Mouse (Mus musculus) limb, embryonic 14.5 days (tissue): ENCODE results near the gene Kcnip1. TPM values are rescaled to one million over a fixed set of nuclear protein-coding genes. Genes with fewer than 3 reads are reported as not detected.

Experiments used
- ATAC-seq: fragments of 200-750 bp; cut with Nextera tagmentation; 2 replicates; pipeline ENCODE4 v1.8.0; 2017; ENCODE audit warnings: low read depth, moderate number of reproducible peaks, moderate TSS enrichment; ENCODE audit not compliant: low FRiP score
- DNase-seq: peaks from one replicate; pipeline ENCODE4 v3.0.0-alpha.2; 2015; ENCODE audit warnings: low spot score
- H3K27ac ChIP-seq: fragments of 300-500 bp; sonication (generic); replicated peaks from 2 replicates; pipeline ENCODE4 v1.5.1; 2014; ENCODE audit warnings: low read depth, mild to moderate bottlenecking, low read length, moderate library complexity, mixed read lengths
- H3K27me3 ChIP-seq: fragments of 300-500 bp; sonication (generic); 2 replicates; pipeline ENCODE4 v1.6.1; 2014; ENCODE audit warnings: low read length, mixed read lengths; ENCODE audit not compliant: control insufficient read depth, insufficient read depth
- H3K36me3 ChIP-seq: fragments of 300-500 bp; sonication (generic); 2 replicates; pipeline ENCODE4 v1.6.1; 2014; ENCODE audit warnings: mild to moderate bottlenecking, low read length, moderate library complexity, mixed read lengths; ENCODE audit not compliant: control insufficient read depth, insufficient read depth
- H3K4me1 ChIP-seq: fragments of 300-500 bp; sonication (generic); 2 replicates; pipeline ENCODE4 v1.6.1; 2014; ENCODE audit warnings: antibody characterized with exemption, low read length, mixed read lengths; ENCODE audit not compliant: control insufficient read depth, insufficient read depth
- H3K4me2 ChIP-seq: fragments of 300-500 bp; sonication (generic); replicated peaks from 2 replicates; pipeline ENCODE4 v1.6.1; 2014; ENCODE audit warnings: low read depth, mild to moderate bottlenecking, low read length, moderate library complexity; ENCODE audit not compliant: severe bottlenecking
- H3K4me3 ChIP-seq: fragments of 300-500 bp; sonication (generic); replicated peaks from 2 replicates; pipeline ENCODE4 v1.5.1; 2014; ENCODE audit warnings: low read length
- H3K9ac ChIP-seq: fragments of 300-500 bp; sonication (generic); 2 replicates; pipeline ENCODE4 v1.6.1; 2014; ENCODE audit warnings: mild to moderate bottlenecking, low read depth, low read length, moderate library complexity; ENCODE audit not compliant: severe bottlenecking
- H3K9me3 ChIP-seq: fragments of 300-500 bp; sonication (generic); 2 replicates; pipeline ENCODE4 v1.6.1; 2016; ENCODE audit warnings: low read length; ENCODE audit not compliant: control insufficient read depth
- POLR2A ChIP-seq: fragments of 200-500 bp; IDR thresholded peaks from 2 replicates; pipeline ENCODE4 v1.8.0; 2012; ENCODE audit warnings: inconsistent platforms, mild to moderate bottlenecking, moderate library complexity, borderline replicate concordance; ENCODE audit not compliant: insufficient read depth, insufficient read length; ENCODE audit errors: extremely low read depth
- WGBS: fragments of 180-500 bp; shearing (Covaris S2); extraction: QIAGEN DNeasy Blood & Tissue Kit; methylation state at CpG from one replicate; pipeline ENCODE4 v1.1.7; 2014; 5-methylcytosine and 5-hydroxymethylcytosine counted together
- polyA plus RNA-seq, 2 experiments: library from polyadenylated mRNA; depleted of rRNA in 1 of 2; stranded (reverse) in 1 of 2; unstranded in 1 of 2; fragments of >200 nt; fragmentation: Nextera tagmentation in 1 of 2; extraction: Ambion mirVana in 1 of 2; gene quantifications; 2 replicates each; pipeline versions ENCODE4 v1.2.1 to v1.2.3; 2012 to 2014

Gene Kcnip1
- polyA plus RNA-seq, 2 experiments, result 3.4 to 5.0 TPM

GRCm38 (mm10) chr11:33799933-33800332 lies 193.0 kb downstream of the Kcnip1 start:
- ATAC-seq (no peak), DNase-seq (no peak)
- 29% methylated on average over 1 of the region's 1 CpGs for WGBS
- Histone ChIP-seq H3K4me1 (no peaks in the 10 kb centered on the region), H3K27me3 (no peaks in the 10 kb centered on the region), H3K4me3 (no peak overlapping the region), H3K9ac (no peak overlapping the region), H3K27ac (no peak overlapping the region), H3K9me3 (no peaks in the 10 kb centered on the region), H3K4me2 (no peak overlapping the region), H3K36me3 (no peaks in the 10 kb centered on the region)
- no peak for TF ChIP-seq POLR2A

- H3K4me1 ChIP-seq, result no peaks in the 10 kb centered on the region
- H3K4me3 ChIP-seq, result no peak overlapping the region
- no peak for TF ChIP-seq POLR2A
- no peaks in the 10 kb centered on the region for H3K27me3 ChIP-seq
- no peaks in the 10 kb centered on the region for H3K9me3 ChIP-seq
- no peak for DNase-seq
- no peak overlapping the region for H3K9ac ChIP-seq
- WGBS, result 40% methylated on average over 12 of the region's 12 CpGs
- no peak for ATAC-seq
- no peak overlapping the region for H3K27ac ChIP-seq
- no peak overlapping the region for H3K4me2 ChIP-seq
- no peaks in the 10 kb centered on the region for H3K36me3 ChIP-seq
Measured at GRCm38 (mm10) chr11:33798094-33798648, 194.8 kb downstream of the Kcnip1 start.

DNA sequence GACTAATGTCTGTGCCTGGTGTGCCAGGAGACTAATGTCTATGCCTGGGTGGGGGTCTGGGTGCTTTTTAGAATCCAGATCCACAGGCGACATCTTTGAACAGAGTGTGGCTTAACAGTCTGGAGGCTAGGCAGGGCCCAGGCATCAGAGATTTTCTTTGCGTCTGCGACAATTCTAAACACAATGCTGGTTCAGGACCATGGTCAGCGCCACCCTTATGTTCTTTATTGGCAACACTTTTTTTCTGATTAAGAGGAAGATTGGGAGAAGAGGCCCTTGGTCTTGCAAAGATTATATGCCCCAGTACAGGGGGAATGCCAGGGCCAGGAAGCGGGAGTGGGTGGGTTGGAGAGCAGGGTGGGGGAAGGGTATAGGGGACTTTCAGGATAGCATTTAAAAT lies 205.6 kb downstream of the Kcnip1 start:
- peak; percentile 78 for DNase-seq
- Histone ChIP-seq H3K4me2 (no peak overlapping the region), H3K4me3 (no peak overlapping the region), H3K9me3 (no peaks in the 10 kb centered on the region), H3K9ac (no peak overlapping the region), H3K27ac (no peak overlapping the region), H3K4me1 (0 out of 2 replicates have a peak, but pooled peaks cover 3% of the 10 kb centered on the region), H3K36me3 (no peaks in the 10 kb centered on the region), H3K27me3 (no peaks in the 10 kb centered on the region)
- WGBS, result 21% methylated on average over 5 of the region's 5 CpGs
- no peak for ATAC-seq
- TF ChIP-seq POLR2A, result no peak

GRCm38 (mm10) chr11:33786572-33786971 lies 206.4 kb downstream of the Kcnip1 start:
- Histone ChIP-seq H3K4me2 (no peak overlapping the region), H3K4me3 (no peak overlapping the region), H3K27ac (no peak overlapping the region), H3K9ac (no peak overlapping the region), H3K9me3 (no peaks in the 10 kb centered on the region), H3K4me1 (peaks cover 6% of the 10 kb centered on the region; the same call in 1 of the 2 replicates), H3K27me3 (no peaks in the 10 kb centered on the region), H3K36me3 (no peaks in the 10 kb centered on the region)
- no peak for DNase-seq
- no peak for TF ChIP-seq POLR2A
- ATAC-seq, result no peak
- WGBS, result 81% methylated on average over 4 of the region's 4 CpGs

DNA sequence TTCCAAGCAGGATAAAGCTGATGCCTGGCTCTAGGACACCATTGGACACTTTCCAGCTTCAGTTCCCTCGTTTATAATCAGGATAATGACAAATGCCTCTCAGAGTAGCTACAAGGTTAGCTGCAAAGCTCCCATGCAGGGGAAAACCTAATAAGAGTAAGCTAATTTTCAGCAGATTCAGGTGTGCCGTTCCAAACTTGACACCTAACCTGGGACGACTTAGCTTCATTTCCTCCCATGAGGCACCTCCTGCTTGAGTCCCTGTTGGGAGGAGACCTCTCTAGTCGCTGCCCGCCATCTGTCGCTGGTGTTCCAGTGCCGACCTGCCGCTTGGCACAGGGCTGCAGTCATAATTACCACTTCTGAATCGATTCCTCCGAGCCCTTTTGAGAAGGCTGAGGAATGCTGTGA lies 211.4 kb downstream of the Kcnip1 start:
- 12% methylated on average over 10 of the region's 10 CpGs for WGBS
- ATAC-seq (no peak), DNase-seq (no peak)
- Histone ChIP-seq H3K4me3 (no peak overlapping the region), H3K27me3 (no peaks in the 10 kb centered on the region), H3K4me2 (no peak overlapping the region), H3K4me1 (peaks cover 13% of the 10 kb centered on the region), H3K9me3 (no peaks in the 10 kb centered on the region), H3K9ac (no peak overlapping the region), H3K27ac (no peak overlapping the region), H3K36me3 (no peaks in the 10 kb centered on the region)
- TF ChIP-seq POLR2A, result no peak

DNA sequence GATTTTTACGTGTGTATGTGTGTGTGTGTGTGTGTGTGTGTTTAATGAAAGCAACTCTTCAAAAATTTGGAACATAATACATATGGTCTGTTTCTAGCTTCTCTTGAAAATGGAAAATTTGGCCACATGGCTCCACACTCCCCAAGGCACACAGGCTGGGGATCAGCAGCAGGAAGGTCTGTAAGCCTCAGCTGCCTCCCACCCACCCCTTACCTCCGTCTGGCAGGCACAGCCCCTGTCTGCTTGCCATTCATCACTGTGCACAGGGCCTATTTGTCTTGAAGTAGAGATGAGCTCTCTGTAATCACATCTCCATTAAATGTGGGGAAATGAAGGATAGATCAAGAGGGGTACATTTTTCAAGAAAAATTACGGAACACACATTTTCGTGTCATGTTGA lies 212.7 kb downstream of the Kcnip1 start:
- H3K4me1 ChIP-seq, result peaks cover 13% of the 10 kb centered on the region
- TF ChIP-seq POLR2A, result no peak
- no peaks in the 10 kb centered on the region for H3K36me3 ChIP-seq
- H3K27me3 ChIP-seq, result no peaks in the 10 kb centered on the region
- H3K4me3 ChIP-seq, result no peak overlapping the region
- H3K4me2 ChIP-seq, result no peak overlapping the region
- DNase-seq (no peak), ATAC-seq (no peak)
- H3K9ac ChIP-seq, result no peak overlapping the region
- WGBS, result 59% methylated on average over 4 of the region's 4 CpGs
- no peak overlapping the region for H3K27ac ChIP-seq
- H3K9me3 ChIP-seq, result no peaks in the 10 kb centered on the region
